In genomic region chr15:78927021-78927787, GRCm38 (mm10) we compare ENCODE assay signal across 7 mouse cellular contexts. TPM values are rescaled to one million over a fixed set of nuclear protein-coding genes. Genes with fewer than 3 reads are reported as not detected.
DNase-seq lines count a peak whose midpoint lies in the region; ATAC-seq and TF ChIP-seq lines count a peak whose summit lies in the region.

No protein-coding gene starts in this region.

- peak; percentile 7; the same call in 1 of the 2 replicates for ATAC-seq in lung, embryonic 16.5 days (ENCODE audit: low read depth)
- no peak for ATAC-seq in stomach, embryonic 16.5 days (ENCODE audit: insufficient read depth, low FRiP score)

- peaks cover 10% of the 10 kb centered on the region for H3K36me3 ChIP-seq in E14TG2a.4 (ENCODE audit: insufficient read depth, low read length)
- H3K36me3 ChIP-seq in lung, embryonic 16.5 days (ENCODE audit: control insufficient read depth, insufficient read depth, low read length): no peaks in the 10 kb centered on the region; the same call in 1 of the 2 replicates
- 0 out of 2 replicates have a peak, but pooled peaks cover 5% of the 10 kb centered on the region for H3K36me3 ChIP-seq in stomach, embryonic 16.5 days (ENCODE audit: control insufficient read depth, insufficient read depth, low read length)

- 18% methylated on average over 15 of the region's 15 CpGs for WGBS in lung, embryonic 16.5 days
- 16% methylated on average over 15 of the region's 15 CpGs for WGBS in stomach, embryonic 16.5 days

- H3K4me3 ChIP-seq in E14TG2a.4 (replicated peaks; ENCODE audit: low read length): peak overlapping the region; percentile 60
- H3K4me3 ChIP-seq in lung, embryonic 16.5 days (ENCODE audit: low read length): peak overlapping the region; percentile 55
- peak overlapping the region; percentile 62 for H3K4me3 ChIP-seq in stomach, embryonic 16.5 days (replicated peaks; ENCODE audit: low read length)

- peaks cover 73% of the 10 kb centered on the region for H3K4me1 ChIP-seq in E14TG2a.4 (replicated peaks; ENCODE audit: low read depth, low read length)
- peaks cover 34% of the 10 kb centered on the region for H3K4me1 ChIP-seq in lung, embryonic 16.5 days (replicated peaks; ENCODE audit: control insufficient read depth, insufficient read depth, low read length)
- H3K4me1 ChIP-seq in stomach, embryonic 16.5 days (ENCODE audit: control insufficient read depth, insufficient read depth, low read length): peaks cover 30% of the 10 kb centered on the region

- H3K27me3 ChIP-seq in E14TG2a.4 (ENCODE audit: insufficient read depth, low read length): peaks cover 28% of the 10 kb centered on the region
- no peaks in the 10 kb centered on the region for H3K27me3 ChIP-seq in lung, embryonic 16.5 days (ENCODE audit: control insufficient read depth, insufficient read depth, low read depth, low read length)
- H3K27me3 ChIP-seq in stomach, embryonic 16.5 days (ENCODE audit: control insufficient read depth, insufficient read depth, low read length): no peaks in the 10 kb centered on the region

- no peak for TF ChIP-seq CTCF in E14TG2a.4 (conservative IDR thresholded peaks at IDR 0.05; ENCODE audit: low read length)

- peak overlapping the region; percentile 70 for H3K9ac ChIP-seq in lung, embryonic 16.5 days (ENCODE audit: low read length)
- peak overlapping the region; percentile 76 for H3K9ac ChIP-seq in stomach, embryonic 16.5 days (ENCODE audit: low read length)

- peak; percentile 62 for DNase-seq in adrenal gland, postnatal 10 days
- peak; percentile 64 for DNase-seq in gastrocnemius, postnatal 10 days
- peak; percentile 36 for DNase-seq in kidney, adult 18-20 months
- DNase-seq in frontal cortex, postnatal 25 days (ENCODE audit: low spot score in 2 of 2): no peak

- H3K27ac ChIP-seq in lung, embryonic 16.5 days (ENCODE audit: low read length): peak overlapping the region; percentile 97
- peak overlapping the region; percentile 98 for H3K27ac ChIP-seq in stomach, embryonic 16.5 days (ENCODE audit: low read length)

- H3K9me3 ChIP-seq in E14TG2a.4 (ENCODE audit: low read length): no peaks in the 10 kb centered on the region
- no peaks in the 10 kb centered on the region for H3K9me3 ChIP-seq in lung, embryonic 16.5 days (ENCODE audit: control insufficient read depth, low read length)
- H3K9me3 ChIP-seq in stomach, embryonic 16.5 days (replicated peaks; ENCODE audit: control insufficient read depth, low read length): no peaks in the 10 kb centered on the region

- H3K4me2 ChIP-seq in lung, embryonic 16.5 days (ENCODE audit: low read depth, low read length): peak overlapping the region; percentile 69
- H3K4me2 ChIP-seq in stomach, embryonic 16.5 days (ENCODE audit: low read depth, low read length): peak overlapping the region; percentile 67

RNA-seq across cellular contexts. Expression of gene Lgals1, which starts 0.7 kb away (rescaled TPM):
- total RNA-seq in adrenal gland, postnatal 10 days (2021): 100 to 1,000 TPM; 601 to 606 TPM
- 100 to 1,000 TPM; 679 to 727 TPM for total RNA-seq in gastrocnemius, postnatal 10 days (2021)
- 796 and 862 TPM in 2 replicates for polyA plus RNA-seq in lung, embryonic 16.5 days (2015; fragmentation: Nextera tagmentation; extraction: Ambion mirVana)
- 1,528 and 1,531 TPM in 2 replicates for polyA plus RNA-seq in stomach, embryonic 16.5 days (2015; fragmentation: Nextera tagmentation; extraction: Ambion mirVana)

RNA-seq across cellular contexts. Expression of gene Nol12, which starts 7.5 kb away (rescaled TPM):
- 10 to 100 TPM; 34.4 to 35.2 TPM for total RNA-seq in adrenal gland, postnatal 10 days (2021)
- 10 to 100 TPM; 27.1 to 30.7 TPM for total RNA-seq in gastrocnemius, postnatal 10 days (2021)
- 43.0 and 48.3 TPM in 2 replicates for polyA plus RNA-seq in lung, embryonic 16.5 days (2015; fragmentation: Nextera tagmentation; extraction: Ambion mirVana)
- polyA plus RNA-seq in stomach, embryonic 16.5 days (2015; fragmentation: Nextera tagmentation; extraction: Ambion mirVana): 45.6 and 46.9 TPM in 2 replicates

RNA-seq across cellular contexts. Expression of gene Pdxp, which starts 13.5 kb away (rescaled TPM):
- total RNA-seq in adrenal gland, postnatal 10 days (2021): 1 to 10 TPM; 5.2 to 6.1 TPM
- 10 to 100 TPM in 1 of 2 experiments, 1 to 10 TPM in 1; 9.4 to 10.1 TPM for total RNA-seq in gastrocnemius, postnatal 10 days (2021)
- polyA plus RNA-seq in lung, embryonic 16.5 days (2015; fragmentation: Nextera tagmentation; extraction: Ambion mirVana): 6.8 and 8.0 TPM in 2 replicates
- 5.1 and 5.9 TPM in 2 replicates for polyA plus RNA-seq in stomach, embryonic 16.5 days (2015; fragmentation: Nextera tagmentation; extraction: Ambion mirVana)

RNA-seq across cellular contexts. Expression of gene Triobp, which starts 20.3 kb away (rescaled TPM):
- 10 to 100 TPM; 87.8 to 88.2 TPM for total RNA-seq in adrenal gland, postnatal 10 days (2021)
- total RNA-seq in gastrocnemius, postnatal 10 days (2021): 10 to 100 TPM; 65.1 to 76.8 TPM
- 44.6 and 51.3 TPM in 2 replicates for polyA plus RNA-seq in lung, embryonic 16.5 days (2015; fragmentation: Nextera tagmentation; extraction: Ambion mirVana)
- 54.2 and 63.6 TPM in 2 replicates for polyA plus RNA-seq in stomach, embryonic 16.5 days (2015; fragmentation: Nextera tagmentation; extraction: Ambion mirVana)

RNA-seq across cellular contexts. Expression of gene Sh3bp1, which starts 27.6 kb away (rescaled TPM):
- 10 to 100 TPM; 11.7 to 17.1 TPM for total RNA-seq in adrenal gland, postnatal 10 days (2021)
- total RNA-seq in gastrocnemius, postnatal 10 days (2021): 10 to 100 TPM in 1 of 2 experiments, 1 to 10 TPM in 1; 6.0 to 11.6 TPM
- 37.3 and 41.8 TPM in 2 replicates for polyA plus RNA-seq in lung, embryonic 16.5 days (2015; fragmentation: Nextera tagmentation; extraction: Ambion mirVana)
- 42.1 and 44.5 TPM in 2 replicates for polyA plus RNA-seq in stomach, embryonic 16.5 days (2015; fragmentation: Nextera tagmentation; extraction: Ambion mirVana)

Comparison
In these comparisons a context has a peak if more than half of its experiments do, and no peak if none do; other contexts are left out.
1. DNase-seq: peak in adrenal gland, postnatal 10 days (single experiment), gastrocnemius, postnatal 10 days (single experiment) and kidney, adult 18-20 months (single experiment); none in frontal cortex, postnatal 25 days (0 of 2).
2. Peak in every context shown above with its lines, with median percentiles within 50 percentile points of each other: H3K4me3 ChIP-seq.